Mouse (Mus musculus): ENCODE results near the gene Oscar.

DNA sequence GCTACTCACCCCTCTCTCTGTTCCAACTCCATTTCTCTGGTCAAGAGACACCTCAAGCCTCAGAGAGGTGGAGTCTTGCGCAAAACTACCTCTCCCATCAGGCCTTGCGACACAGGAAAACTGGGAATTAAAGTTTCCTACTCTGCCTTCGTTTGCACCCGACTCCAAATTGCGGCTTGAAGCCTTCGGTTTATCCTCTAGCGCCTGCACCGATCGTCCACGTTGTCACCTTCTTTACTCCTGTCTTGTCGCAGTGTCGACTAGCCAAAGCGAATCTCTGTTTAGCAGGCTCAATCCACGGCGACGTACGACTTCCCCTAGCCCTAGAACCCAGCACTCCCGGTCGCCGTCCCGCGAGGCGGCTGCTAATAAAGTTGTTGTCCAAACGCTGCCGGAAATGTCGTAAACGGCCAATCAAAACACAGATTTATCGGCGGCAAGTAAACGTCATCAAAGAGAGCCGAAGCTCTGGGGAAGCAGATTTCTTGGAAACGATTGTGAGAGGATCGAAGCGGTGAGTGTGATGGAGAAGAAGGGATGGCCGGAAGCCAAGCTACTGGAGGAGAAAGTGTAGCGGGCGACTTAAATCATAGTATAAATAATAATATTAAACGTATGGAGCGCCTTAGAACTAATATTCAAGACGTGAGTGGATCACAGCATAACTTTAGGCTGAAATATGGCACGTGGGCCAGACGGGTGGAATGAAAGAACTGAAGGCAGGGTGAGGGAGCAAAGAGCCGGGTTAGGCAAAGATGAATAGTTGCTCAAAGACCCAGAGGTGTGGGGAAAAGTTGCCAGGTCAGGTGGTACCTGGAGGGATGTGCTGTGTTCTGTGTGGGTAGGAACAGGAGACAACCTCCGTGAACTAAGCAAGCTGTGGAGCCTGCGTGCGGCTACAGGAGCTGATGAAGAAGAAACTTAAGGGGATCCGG is 13.9 kb upstream of the Oscar start, which contains the start of the genes Tfpt and Prpf31:
- TF ChIP-seq CTCF (IDR thresholded peaks at IDR 0.05; ENCODE audit: extremely low read depth, insufficient read depth, insufficient read length, insufficient replicate concordance) (no peak), POLR2A (IDR thresholded peaks at IDR 0.05; ENCODE audit: low read depth, low read length) (peak; percentile 2; the same call in 1 of the 2 replicates)

Data from spleen, adult 2 months (tissue).